Mouse (Mus musculus): ENCODE results near the gene Slc22a17.

GRCm38 (mm10) chr14:54962714-54963113 is 49.8 kb upstream of the Slc22a17 start:
- no peak for TF ChIP-seq CTCF (IDR thresholded peaks at IDR 0.05; ENCODE audit: low read depth)
- TF ChIP-seq EP300 (IDR thresholded peaks at IDR 0.05; ENCODE audit: low read depth), result 0 out of 2 replicates have a peak, but pooled peaks have one; percentile 19
